Mouse (Mus musculus): ENCODE results near the gene Disc1. TPM values are rescaled to one million over a fixed set of nuclear protein-coding genes. Genes with fewer than 3 reads are reported as not detected.

Gene Disc1
- polyA plus RNA-seq, 1 experiment from 2014 or later = 0.30 TPM

DNA sequence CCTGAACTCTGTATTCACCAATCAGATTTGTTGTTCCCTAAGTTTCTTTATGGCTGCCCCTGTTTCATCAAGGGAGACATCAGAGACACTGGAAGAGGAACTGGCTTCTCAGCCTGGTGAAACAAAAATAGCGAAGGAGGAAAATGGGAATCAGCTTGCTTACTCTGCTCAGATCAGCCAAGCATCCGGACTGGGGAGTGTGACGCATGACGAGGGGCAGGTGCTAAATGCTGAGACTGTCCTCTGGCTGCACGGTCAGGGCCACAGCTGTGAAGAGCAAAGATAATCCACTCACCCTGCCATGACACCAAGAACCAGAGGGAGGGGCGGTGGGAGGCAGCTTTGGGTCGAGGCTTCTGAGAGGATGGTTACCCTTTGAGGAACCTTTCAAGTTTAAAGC is 228.5 kb downstream of the Disc1 start:
- Histone ChIP-seq H3K27me3 (replicated peaks; ENCODE audit: control insufficient read depth, insufficient read depth, low read length) (no peaks in the 10 kb centered on the region), H3K9me3 (replicated peaks; ENCODE audit: control insufficient read depth, low read length) (no peaks in the 10 kb centered on the region), H3K36me3 (ENCODE audit: control insufficient read depth, insufficient read depth, low read length) (no peaks in the 10 kb centered on the region), H3K4me2 (ENCODE audit: low read length) (no peak overlapping the region), H3K27ac (ENCODE audit: low read depth, low read length) (no peak overlapping the region), H3K4me3 (ENCODE audit: low read depth, low read length) (no peak overlapping the region), H3K4me1 (ENCODE audit: control insufficient read depth, insufficient read depth, low read length) (peaks cover 5% of the 10 kb centered on the region; the same call in 1 of the 2 replicates), H3K9ac (ENCODE audit: low read length) (no peak overlapping the region)
- ATAC-seq = no peak
- no peak for DNase-seq (ENCODE audit: low spot score)
- 74% methylated on average over 7 of the region's 7 CpGs for WGBS

DNA sequence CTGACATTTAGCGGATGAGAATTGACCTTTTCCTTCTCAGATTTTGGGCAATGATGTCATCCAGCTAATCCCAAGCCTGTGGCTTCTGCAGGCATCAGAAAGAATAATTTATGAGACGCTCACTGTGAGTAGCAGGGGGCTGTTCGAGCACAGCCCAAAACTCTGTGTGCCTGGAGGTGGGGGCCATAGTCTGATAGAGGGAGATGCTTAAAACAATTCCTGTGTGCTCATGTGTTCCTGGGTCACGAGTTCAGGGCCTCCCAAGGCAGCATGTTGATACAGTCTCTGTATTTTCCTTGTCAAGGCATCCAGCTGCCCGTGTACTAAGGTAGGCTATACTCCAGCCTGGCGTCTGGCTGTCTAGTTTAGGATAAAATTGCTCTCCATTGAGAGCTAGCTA is 229.5 kb downstream of the Disc1 start:
- no peak for ATAC-seq
- Histone ChIP-seq H3K27me3 (replicated peaks; ENCODE audit: control insufficient read depth, insufficient read depth, low read length) (no peaks in the 10 kb centered on the region), H3K4me3 (ENCODE audit: low read depth, low read length) (no peak overlapping the region), H3K9ac (ENCODE audit: low read length) (no peak overlapping the region), H3K4me2 (ENCODE audit: low read length) (no peak overlapping the region), H3K4me1 (ENCODE audit: control insufficient read depth, insufficient read depth, low read length) (peaks cover 4% of the 10 kb centered on the region; the same call in 1 of the 2 replicates), H3K36me3 (ENCODE audit: control insufficient read depth, insufficient read depth, low read length) (no peaks in the 10 kb centered on the region), H3K27ac (ENCODE audit: low read depth, low read length) (no peak overlapping the region), H3K9me3 (replicated peaks; ENCODE audit: control insufficient read depth, low read length) (no peaks in the 10 kb centered on the region)
- DNase-seq (ENCODE audit: low spot score) = no peak
- 79% methylated on average over 6 of the region's 6 CpGs for WGBS

DNA sequence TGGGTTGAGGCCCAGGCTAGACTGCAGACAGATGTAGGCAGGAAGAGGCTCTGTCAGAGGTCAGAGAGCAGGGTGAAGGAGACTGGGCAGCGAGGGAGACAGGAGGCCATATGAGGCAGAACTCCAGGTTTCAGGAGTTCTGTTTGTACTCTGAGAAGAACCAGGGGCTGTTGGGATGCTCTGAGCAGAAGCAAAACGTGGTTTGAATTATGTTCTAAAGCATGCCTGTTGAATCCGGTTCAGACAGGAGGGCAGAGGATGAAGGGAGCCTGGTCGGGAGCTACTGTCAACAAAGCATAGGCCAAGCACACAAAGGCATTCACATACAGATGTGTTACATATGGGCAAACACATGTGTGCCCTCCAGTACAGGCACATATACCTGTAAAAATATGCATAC is 230.9 kb downstream of the Disc1 start:
- no peak for ATAC-seq
- no peaks in the 10 kb centered on the region for H3K9me3 ChIP-seq (replicated peaks; ENCODE audit: control insufficient read depth, low read length)
- no peak overlapping the region for H3K4me2 ChIP-seq (ENCODE audit: low read length)
- no peaks in the 10 kb centered on the region for H3K27me3 ChIP-seq (replicated peaks; ENCODE audit: control insufficient read depth, insufficient read depth, low read length)
- no peak overlapping the region for H3K4me3 ChIP-seq (ENCODE audit: low read depth, low read length)
- H3K36me3 ChIP-seq (ENCODE audit: control insufficient read depth, insufficient read depth, low read length) = no peaks in the 10 kb centered on the region
- 81% methylated on average over 4 of the region's 4 CpGs for WGBS
- no peak overlapping the region for H3K27ac ChIP-seq (ENCODE audit: low read depth, low read length)
- H3K4me1 ChIP-seq (ENCODE audit: control insufficient read depth, insufficient read depth, low read length) = peaks cover under 1% of the 10 kb centered on the region; the same call in 1 of the 2 replicates
- DNase-seq (ENCODE audit: low spot score) = no peak
- H3K9ac ChIP-seq (ENCODE audit: low read length) = no peak overlapping the region

DNA sequence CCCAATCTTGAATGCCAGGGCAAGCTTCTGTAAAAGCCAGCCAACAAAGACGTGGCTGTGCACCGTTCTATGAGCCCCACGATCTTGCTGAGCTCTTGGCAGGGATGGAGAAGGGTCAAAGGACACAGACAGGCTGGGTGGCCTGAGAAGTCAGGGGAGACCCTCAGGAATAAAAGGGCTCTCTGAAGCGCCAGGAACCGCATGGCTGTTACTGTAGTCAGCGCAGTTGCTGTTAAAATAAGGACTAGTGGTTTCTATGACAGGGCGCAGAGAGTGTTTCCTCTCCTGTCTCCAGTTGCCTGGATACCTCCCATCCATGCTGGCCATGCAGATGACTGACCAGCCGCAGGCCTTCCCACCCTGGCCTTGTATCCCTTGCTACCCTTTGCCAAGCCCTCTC is 231.4 kb downstream of the Disc1 start:
- ATAC-seq (no peak), DNase-seq (ENCODE audit: low spot score) (no peak)
- WGBS = 83% methylated on average over 8 of the region's 8 CpGs
- H3K27me3 ChIP-seq (replicated peaks; ENCODE audit: control insufficient read depth, insufficient read depth, low read length) = no peaks in the 10 kb centered on the region
- H3K4me2 ChIP-seq (ENCODE audit: low read length) = no peak overlapping the region
- no peak overlapping the region for H3K9ac ChIP-seq (ENCODE audit: low read length)
- no peaks in the 10 kb centered on the region for H3K4me1 ChIP-seq (ENCODE audit: control insufficient read depth, insufficient read depth, low read length)
- H3K9me3 ChIP-seq (replicated peaks; ENCODE audit: control insufficient read depth, low read length) = no peaks in the 10 kb centered on the region
- no peaks in the 10 kb centered on the region for H3K36me3 ChIP-seq (ENCODE audit: control insufficient read depth, insufficient read depth, low read length)
- no peak overlapping the region for H3K27ac ChIP-seq (ENCODE audit: low read depth, low read length)
- no peak overlapping the region for H3K4me3 ChIP-seq (ENCODE audit: low read depth, low read length)

DNA sequence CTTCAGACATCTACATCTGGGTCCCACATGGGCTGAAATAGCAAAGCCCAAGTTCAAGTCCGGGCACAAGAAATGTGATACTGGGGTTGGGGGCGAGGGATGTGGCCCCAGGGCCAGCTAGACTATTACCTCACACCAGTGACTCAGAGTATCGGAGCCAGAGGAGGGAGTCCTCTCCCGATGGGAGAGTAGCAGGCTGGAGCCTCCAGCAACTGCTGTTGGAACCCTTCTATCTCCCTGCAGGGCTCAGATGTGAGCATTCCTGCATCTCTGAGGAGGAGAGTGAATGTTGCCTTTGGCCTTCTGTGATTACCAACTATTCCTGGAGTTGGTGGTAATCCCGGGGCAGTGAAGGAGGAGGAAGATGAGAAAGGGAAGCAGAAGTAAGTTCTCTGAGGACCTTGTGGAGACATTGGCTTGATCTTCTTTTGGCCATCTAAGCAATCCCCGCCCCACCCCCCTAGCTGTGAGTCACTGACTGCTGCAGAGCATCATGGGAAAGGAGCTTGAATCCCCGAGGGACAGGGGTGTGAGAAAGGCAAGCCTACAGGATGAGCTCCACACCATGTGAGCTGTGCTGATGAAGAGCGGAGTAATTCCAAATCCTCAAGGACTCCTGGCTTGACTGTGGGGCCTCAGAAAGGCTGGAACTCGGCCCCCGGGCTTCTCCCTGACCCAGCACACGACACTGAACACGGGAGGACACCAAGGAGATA is 232.1 kb downstream of the Disc1 start:
- no peak overlapping the region for H3K4me2 ChIP-seq (ENCODE audit: low read length)
- no peaks in the 10 kb centered on the region for H3K4me1 ChIP-seq (ENCODE audit: control insufficient read depth, insufficient read depth, low read length)
- no peaks in the 10 kb centered on the region for H3K27me3 ChIP-seq (replicated peaks; ENCODE audit: control insufficient read depth, insufficient read depth, low read length)
- DNase-seq (ENCODE audit: low spot score) (no peak), ATAC-seq (no peak)
- no peaks in the 10 kb centered on the region for H3K36me3 ChIP-seq (ENCODE audit: control insufficient read depth, insufficient read depth, low read length)
- no peak overlapping the region for H3K27ac ChIP-seq (ENCODE audit: low read depth, low read length)
- H3K9me3 ChIP-seq (replicated peaks; ENCODE audit: control insufficient read depth, low read length) = no peaks in the 10 kb centered on the region
- no peak overlapping the region for H3K9ac ChIP-seq (ENCODE audit: low read length)
- no peak overlapping the region for H3K4me3 ChIP-seq (ENCODE audit: low read depth, low read length)
- WGBS = 79% methylated on average over 12 of the region's 12 CpGs

DNA sequence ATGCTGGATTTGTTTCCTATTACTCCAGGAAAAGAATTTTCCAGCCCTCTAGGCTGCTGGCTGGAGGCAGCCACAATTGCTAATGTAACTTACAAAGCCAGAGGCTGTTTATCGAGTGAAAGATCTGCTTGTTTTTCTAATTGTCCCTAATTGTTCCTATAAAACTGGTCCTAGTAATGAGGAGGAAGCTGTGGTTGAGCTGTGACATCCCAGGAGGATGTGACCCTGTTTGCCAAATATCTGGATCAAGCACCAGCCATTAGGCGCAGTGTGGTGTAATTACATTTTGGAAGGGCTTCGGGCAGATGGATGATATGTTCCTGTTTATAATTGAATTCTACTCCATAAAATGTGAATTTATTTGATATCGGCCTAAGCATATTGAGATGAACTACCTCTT is 233.3 kb downstream of the Disc1 start:
- Histone ChIP-seq H3K9ac (ENCODE audit: low read length) (no peak overlapping the region), H3K36me3 (ENCODE audit: control insufficient read depth, insufficient read depth, low read length) (no peaks in the 10 kb centered on the region), H3K9me3 (replicated peaks; ENCODE audit: control insufficient read depth, low read length) (no peaks in the 10 kb centered on the region), H3K4me1 (ENCODE audit: control insufficient read depth, insufficient read depth, low read length) (no peaks in the 10 kb centered on the region), H3K27ac (ENCODE audit: low read depth, low read length) (no peak overlapping the region), H3K27me3 (replicated peaks; ENCODE audit: control insufficient read depth, insufficient read depth, low read length) (no peaks in the 10 kb centered on the region), H3K4me3 (ENCODE audit: low read depth, low read length) (no peak overlapping the region), H3K4me2 (ENCODE audit: low read length) (no peak overlapping the region)
- ATAC-seq = no peak
- DNase-seq (ENCODE audit: low spot score) = no peak
- 75% methylated on average over 4 of the region's 4 CpGs for WGBS

DNA sequence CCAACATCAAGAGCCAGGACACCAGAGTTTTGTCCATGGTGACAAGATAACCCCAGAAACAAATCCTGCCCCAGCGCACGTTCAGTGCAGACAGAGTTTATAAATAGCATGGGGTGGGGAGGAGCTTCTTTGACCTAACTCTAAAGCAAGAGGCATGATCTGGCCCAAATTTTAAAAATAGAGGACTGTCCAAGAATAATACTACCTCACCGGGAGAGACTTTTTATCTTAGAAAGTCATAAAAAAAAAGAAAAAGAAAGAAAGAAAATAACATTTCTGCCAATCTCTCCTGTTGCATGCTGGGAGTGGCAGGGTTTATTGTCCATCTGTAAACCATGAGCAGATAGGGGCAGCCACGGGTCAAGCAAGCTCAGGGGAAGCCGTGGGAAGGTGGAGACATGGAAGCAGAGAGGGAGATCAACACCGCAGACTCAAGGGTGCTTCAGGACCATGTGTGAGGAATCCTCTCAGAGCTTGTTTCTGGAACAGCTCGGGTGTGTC is 233.9 kb downstream of the Disc1 start:
- no peak overlapping the region for H3K27ac ChIP-seq (ENCODE audit: low read depth, low read length)
- WGBS = 79% methylated on average over 7 of the region's 7 CpGs
- no peaks in the 10 kb centered on the region for H3K36me3 ChIP-seq (ENCODE audit: control insufficient read depth, insufficient read depth, low read length)
- no peaks in the 10 kb centered on the region for H3K9me3 ChIP-seq (replicated peaks; ENCODE audit: control insufficient read depth, low read length)
- no peak overlapping the region for H3K4me2 ChIP-seq (ENCODE audit: low read length)
- no peak overlapping the region for H3K9ac ChIP-seq (ENCODE audit: low read length)
- ATAC-seq (no peak), DNase-seq (ENCODE audit: low spot score) (no peak)
- H3K4me3 ChIP-seq (ENCODE audit: low read depth, low read length) = no peak overlapping the region
- peaks cover 2% of the 10 kb centered on the region for H3K4me1 ChIP-seq (ENCODE audit: control insufficient read depth, insufficient read depth, low read length)
- no peaks in the 10 kb centered on the region for H3K27me3 ChIP-seq (replicated peaks; ENCODE audit: control insufficient read depth, insufficient read depth, low read length)

DNA sequence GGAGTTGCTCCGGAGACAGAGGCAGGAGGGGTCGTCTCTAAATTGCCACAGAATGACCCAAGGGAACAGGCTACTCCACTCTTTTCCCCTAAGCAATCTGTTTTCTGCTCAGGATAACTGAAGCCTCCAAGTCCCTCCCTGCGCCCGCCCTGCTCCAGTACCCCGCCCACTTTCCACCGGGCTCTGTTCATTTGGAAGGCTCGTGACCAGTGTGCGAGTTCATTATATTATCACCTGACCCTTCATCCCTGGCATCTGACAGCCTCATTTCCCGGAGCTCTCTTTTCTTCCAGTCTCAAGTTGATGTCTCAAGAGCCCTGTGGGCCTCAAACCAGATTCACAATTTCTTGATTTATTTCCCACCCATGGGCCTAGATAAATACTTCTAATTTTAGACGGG is 237.5 kb downstream of the Disc1 start:
- no peak overlapping the region for H3K4me3 ChIP-seq (ENCODE audit: low read depth, low read length)
- no peak overlapping the region for H3K9ac ChIP-seq (ENCODE audit: low read length)
- no peaks in the 10 kb centered on the region for H3K36me3 ChIP-seq (ENCODE audit: control insufficient read depth, insufficient read depth, low read length)
- ATAC-seq (no peak), DNase-seq (ENCODE audit: low spot score) (no peak)
- H3K9me3 ChIP-seq (replicated peaks; ENCODE audit: control insufficient read depth, low read length) = no peaks in the 10 kb centered on the region
- no peak overlapping the region for H3K27ac ChIP-seq (ENCODE audit: low read depth, low read length)
- 55% methylated on average over 10 of the region's 10 CpGs for WGBS
- H3K4me2 ChIP-seq (ENCODE audit: low read length) = no peak overlapping the region
- H3K27me3 ChIP-seq (replicated peaks; ENCODE audit: control insufficient read depth, insufficient read depth, low read length) = no peaks in the 10 kb centered on the region
- peaks cover 12% of the 10 kb centered on the region for H3K4me1 ChIP-seq (ENCODE audit: control insufficient read depth, insufficient read depth, low read length)

DNA sequence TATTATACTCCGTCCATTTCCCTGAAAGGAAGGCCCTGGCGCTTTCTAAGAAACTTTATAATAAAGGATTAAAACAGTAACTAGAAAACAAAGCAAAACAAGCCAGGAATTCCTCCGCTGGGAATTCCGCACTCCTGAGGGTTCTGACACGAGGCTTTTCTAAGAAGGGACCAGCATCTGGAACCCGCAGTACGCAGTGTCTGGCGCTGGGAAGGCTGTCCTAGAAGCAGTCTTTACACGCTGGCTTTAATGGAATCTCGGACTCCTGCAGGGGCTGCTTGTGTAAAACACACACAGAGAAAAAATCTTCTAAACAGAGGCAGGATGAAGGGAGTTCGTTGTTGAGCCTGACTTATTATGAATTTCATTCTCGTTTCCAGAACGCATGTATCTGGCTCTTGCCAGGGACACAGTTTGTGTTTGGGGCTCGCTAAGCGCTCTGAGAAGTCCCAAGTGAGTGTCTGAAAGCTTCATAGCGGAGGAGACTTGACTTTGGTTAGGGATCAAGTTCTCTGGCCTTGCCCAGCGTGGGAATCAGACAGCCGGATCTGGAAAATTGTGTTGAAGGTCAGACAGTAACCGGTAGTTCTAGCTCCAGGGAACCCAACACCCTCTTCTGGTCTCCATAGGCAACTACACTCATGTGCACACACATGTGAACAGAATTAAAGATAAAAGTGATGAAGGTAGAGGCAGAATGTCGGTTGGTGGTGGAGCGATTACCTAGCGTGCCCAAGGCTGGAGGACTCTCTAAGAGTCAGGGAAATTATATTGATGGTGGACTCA is 238.1 kb downstream of the Disc1 start:
- WGBS = 69% methylated on average over 22 of the region's 22 CpGs
- H3K27ac ChIP-seq (ENCODE audit: low read depth, low read length) = no peak overlapping the region
- H3K9me3 ChIP-seq (replicated peaks; ENCODE audit: control insufficient read depth, low read length) = no peaks in the 10 kb centered on the region
- no peaks in the 10 kb centered on the region for H3K36me3 ChIP-seq (ENCODE audit: control insufficient read depth, insufficient read depth, low read length)
- H3K4me3 ChIP-seq (ENCODE audit: low read depth, low read length) = no peak overlapping the region
- no peak overlapping the region for H3K4me2 ChIP-seq (ENCODE audit: low read length)
- no peak for DNase-seq (ENCODE audit: low spot score)
- H3K27me3 ChIP-seq (replicated peaks; ENCODE audit: control insufficient read depth, insufficient read depth, low read length) = no peaks in the 10 kb centered on the region
- peaks cover 12% of the 10 kb centered on the region for H3K4me1 ChIP-seq (ENCODE audit: control insufficient read depth, insufficient read depth, low read length)
- no peak for ATAC-seq
- H3K9ac ChIP-seq (ENCODE audit: low read length) = no peak overlapping the region
